Mouse (Mus musculus) kidney, postnatal 10 days (tissue): ENCODE measurements around the gene Bace2.

ENCODE experiments used
- DNase-seq: peaks from one replicate; pipeline ENCODE4 v3.0.0; 2021; ENCODE audit warnings: mixed read lengths

Gene Bace2

DNA sequence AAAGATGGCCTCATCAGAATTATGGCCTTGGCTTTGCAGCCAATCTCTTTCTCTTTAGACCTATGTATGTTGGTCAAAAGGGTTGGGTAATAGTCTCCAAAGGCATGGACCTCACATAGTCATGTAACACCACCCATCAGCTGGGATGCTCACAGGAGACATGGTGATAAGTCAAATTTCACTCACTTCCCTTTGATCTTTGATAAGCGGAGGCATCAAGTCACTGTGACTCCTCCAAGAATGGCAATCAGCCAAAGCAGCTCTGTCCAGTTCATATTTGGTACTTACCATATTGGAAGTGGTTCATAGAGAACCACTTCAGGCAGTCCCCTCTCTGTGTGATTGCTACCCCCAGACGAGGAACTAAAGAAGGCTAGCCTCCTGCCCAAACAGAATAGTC lies 118.1 kb downstream of the Bace2 start:
- no peak for DNase-seq

DNA sequence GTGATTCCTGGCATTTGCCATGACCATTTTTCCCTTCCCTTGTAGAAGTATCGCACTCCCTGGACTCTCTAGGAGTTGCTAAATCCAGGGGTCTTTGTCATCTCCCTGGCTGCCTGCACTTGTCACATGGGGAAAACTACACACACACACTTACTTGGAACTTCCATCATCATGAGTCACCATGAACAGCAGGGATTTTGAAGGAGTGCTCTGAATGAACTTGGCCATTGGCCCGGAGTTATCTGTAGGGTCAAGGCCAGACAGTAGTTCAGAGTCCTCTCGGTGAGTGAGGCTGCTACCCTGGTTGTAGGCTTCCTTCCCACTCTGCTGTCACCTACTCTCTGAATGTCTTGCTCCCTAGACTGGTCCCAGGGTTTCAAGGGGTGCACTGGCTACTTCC lies 119.0 kb downstream of the Bace2 start:
- no peak for DNase-seq

DNA sequence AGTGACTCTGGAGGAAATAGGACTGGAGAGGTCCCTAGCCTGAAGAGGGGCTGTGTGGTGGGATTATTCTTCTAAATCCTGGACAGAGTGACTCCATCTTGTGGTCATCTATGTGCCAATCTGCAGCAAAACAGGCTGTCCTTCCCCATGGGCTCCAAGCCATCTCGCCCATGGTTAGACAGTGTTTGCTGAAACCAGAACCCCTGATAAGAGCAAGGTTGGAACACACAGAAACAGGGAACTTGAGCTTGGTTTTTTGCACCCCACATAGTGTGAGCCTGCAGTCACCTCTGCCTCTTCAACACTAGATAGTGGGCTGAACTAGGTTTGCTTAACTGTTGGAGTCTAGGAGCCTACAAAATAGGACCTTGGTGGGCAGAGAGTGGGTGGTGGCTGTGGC lies 120.0 kb downstream of the Bace2 start:
- no peak for DNase-seq

DNA sequence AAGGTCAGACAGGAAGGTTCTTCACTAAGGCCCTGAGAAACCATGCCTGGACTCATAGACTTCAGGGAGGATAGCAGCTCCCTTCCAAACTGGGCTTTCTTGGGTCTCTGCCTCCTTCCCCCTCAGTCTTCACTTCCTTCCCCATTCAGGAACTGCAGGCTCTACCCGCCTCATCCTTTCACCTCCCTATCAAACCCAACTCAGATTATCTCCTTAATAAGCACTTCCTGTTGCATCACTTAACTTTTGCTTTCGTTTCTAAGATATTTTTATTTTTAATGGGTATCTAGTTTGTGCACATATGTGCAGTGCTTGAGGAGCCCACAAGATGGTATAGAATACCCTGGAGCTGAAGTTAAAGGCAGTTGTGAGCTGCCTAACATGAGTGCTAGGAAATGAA lies 122.1 kb downstream of the Bace2 start:
- DNase-seq: no peak

DNA sequence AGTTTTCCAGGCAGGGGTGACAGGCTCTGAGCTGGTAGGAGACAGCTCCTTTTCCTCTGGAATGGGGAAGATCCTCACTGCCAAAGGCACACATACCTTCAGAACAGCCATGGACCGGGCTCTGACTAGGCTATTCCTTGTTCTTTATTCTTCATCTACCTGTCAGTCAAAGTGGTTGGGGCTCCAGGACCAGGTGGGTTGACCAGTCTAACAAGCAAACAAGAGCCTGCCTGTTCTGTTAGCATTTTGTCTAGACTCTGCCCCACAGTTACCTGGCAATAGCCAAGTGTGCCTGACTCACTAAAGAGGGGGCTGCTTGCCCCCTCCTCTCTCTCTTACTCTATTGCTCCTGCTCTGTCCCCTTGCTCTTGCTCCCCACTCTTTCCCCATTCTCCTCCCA lies 135.8 kb downstream of the Bace2 start:
- DNase-seq: no peak
